Mouse (Mus musculus) adipocyte (in vitro differentiated cells): Measurements from ENCODE around the gene Rps6.

Source experiments
- DNase-seq: peaks from one replicate; pipeline ENCODE4 v3.0.0-alpha.2; 2016; ENCODE audit warnings: low spot score

Rps6 gene

GRCm38 (mm10) chr4:86857113-86858069 lies at the start of gene Rps6:
Gene Rps6 (minus strand): TSS chr4:86857412.
- DNase-seq, result peak; percentile 98

DNA sequence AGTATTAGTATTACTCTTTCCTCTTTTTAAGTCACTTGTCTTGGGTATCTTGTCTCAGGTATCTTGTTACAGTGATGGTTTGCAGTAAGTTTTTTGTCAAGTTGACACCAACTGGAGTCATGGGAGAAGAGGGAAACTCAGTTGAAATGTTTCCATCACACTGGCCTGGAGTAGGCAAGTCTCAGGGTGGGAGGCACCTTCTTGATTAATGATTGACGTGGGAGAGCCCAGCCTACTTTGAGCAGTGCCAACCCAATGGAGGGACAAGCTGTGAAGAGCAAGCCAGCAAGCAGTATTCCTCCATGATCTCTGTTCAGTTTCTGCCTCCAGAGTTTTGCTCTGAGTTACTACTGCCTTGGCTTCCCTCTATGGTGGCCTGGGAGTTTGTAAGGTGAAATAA lies 48.7 kb upstream of the Rps6 start:
- no peak for DNase-seq

- DNase-seq, result no peak
These were observed 47.8 kb upstream of the Rps6 start for GRCm38 (mm10) chr4:86904969-86905368.

- peak; percentile 42 for DNase-seq
These were observed 45.1 kb upstream of the Rps6 start for GRCm38 (mm10) chr4:86902351-86902750.

GRCm38 (mm10) chr4:86898791-86899474 lies 41.7 kb upstream of the Rps6 start:
- peak; percentile 40 for DNase-seq

DNA sequence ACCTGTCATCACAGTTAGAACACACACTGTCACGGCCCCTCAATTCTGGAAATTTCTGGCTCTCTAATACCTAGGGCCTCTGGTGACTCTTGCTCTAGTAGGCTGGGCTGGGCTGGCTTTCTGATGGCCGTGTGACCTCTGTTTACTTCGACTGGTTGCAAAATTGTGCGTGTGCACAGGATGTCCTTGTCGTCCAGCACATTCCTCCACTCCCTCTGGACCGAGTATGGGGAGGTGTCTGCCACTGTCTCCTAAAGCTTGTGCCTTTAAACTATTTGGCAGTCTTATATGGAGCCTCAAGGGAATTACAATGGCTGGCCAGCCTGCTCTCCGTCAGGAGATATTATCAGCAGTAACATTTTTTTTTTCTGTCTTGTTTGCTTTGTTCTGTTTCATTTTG lies 40.2 kb upstream of the Rps6 start:
- peak; percentile 80 for DNase-seq

DNA sequence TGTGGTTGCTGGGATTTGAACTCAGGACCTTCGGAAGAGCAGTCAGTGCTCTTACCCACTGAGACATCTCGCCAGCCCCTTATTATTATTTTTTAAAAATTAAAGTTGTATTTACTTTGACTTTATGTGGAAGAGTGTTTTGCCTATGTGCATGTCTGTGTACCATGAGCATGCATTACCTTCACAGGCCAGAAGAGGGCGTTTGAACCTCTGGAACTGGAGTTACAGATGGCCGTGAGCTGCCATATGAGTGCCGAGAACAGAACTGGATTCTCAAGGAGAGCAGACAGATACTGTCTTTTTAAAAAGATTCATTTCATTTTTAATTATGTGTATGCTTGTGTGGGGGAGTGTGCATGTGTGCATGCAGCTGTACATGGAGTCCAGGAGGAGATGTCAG lies 30.7 kb upstream of the Rps6 start:
- no peak for DNase-seq

DNA sequence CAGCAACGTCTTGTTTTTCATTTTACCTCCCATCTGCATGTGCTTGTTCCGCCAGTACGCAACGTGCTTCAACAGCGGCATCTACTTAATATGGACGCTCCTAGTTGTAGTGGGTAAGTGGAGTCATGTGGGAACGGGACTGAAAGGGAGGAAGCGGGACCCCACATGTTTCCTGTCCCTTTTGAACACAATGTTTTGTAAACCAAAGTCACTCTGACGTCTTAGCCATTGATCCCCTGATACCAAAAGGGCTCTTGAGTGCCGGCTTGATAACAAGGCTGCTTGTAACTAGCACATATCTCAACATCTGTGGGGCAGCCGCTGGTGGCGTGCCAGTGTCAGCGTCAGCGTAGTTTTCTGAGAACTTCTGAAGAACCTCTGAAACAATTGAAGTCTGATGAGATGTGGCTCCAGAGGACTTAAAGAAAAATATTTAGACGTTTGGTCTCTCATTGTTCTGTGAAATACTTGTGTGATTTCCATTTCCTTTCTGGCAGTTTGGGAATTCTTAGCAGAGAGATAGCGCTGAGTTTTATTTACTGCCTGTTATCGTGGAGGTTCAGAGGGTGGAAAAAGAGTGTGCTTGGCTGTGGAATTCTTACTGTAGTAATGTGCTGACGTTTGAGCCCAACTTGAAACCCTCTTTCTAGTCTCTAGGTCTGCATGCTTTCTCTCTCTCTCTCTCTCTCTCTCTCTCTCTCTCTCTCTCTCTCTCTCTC lies 29.1 kb upstream of the Rps6 start:
- no peak for DNase-seq

GRCm38 (mm10) chr4:86885790-86886159 lies 28.6 kb upstream of the Rps6 start:
- DNase-seq, result no peak

DNA sequence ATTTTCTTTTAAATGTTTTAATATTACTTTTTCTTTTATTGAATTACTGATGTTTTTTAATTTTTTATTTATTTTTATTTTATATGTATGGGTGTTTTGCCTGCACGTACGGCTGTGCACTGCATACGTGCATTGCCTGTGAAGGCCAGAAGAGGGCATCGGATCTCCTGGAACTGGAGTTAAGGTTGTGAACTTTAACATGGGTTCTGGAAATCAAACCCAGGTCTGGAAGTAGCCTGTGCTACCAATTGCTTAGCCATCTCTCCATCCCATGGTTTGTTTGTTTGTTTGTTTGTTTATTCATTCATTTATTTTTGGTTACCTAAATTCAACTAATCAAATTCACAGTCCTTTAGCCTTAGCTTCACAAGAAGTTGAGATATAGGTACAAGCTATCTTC lies 27.7 kb upstream of the Rps6 start:
- no peak for DNase-seq

DNA sequence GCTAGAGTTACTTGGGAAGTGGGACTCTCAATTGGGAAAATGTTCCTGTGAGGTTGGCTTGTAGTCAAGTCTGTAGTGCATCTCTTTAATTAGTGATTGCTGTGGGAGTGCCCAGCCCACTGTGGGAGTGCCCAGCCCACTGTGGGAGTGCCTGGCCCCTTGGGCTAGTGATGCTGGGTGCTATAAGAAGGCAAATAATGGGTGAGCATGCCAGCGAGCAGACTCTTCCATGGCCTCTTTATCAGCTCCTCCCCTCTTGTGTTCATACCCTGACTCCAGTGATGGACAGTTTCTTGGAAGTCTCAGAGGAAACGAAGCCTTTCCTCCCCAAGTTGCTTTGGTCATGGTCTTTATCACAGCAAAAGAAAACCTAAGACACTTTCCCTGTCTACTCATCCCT lies 25.2 kb upstream of the Rps6 start:
- DNase-seq, result no peak

- DNase-seq, result no peak
These were observed 24.0 kb upstream of the Rps6 start for GRCm38 (mm10) chr4:86881178-86881577.

DNA sequence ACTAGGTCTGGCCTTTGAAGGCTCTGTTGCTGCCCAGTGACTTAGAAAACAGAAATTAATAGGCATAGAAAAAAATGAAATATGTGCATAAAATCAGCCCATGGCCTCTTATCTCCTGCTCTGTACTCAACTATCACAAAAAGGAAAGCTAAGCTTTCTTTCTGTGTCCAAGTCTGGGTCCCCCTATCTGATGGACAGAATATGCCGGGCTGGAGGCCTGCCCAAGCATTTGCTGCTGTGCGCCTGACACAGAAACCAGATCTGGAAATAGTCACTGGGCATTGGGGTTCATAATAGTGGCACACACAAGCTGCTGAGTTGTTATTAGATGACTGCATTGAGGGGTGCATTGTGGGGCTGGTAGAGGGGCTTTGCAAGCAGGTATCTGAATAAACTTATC lies 22.3 kb upstream of the Rps6 start:
- no peak for DNase-seq

DNA sequence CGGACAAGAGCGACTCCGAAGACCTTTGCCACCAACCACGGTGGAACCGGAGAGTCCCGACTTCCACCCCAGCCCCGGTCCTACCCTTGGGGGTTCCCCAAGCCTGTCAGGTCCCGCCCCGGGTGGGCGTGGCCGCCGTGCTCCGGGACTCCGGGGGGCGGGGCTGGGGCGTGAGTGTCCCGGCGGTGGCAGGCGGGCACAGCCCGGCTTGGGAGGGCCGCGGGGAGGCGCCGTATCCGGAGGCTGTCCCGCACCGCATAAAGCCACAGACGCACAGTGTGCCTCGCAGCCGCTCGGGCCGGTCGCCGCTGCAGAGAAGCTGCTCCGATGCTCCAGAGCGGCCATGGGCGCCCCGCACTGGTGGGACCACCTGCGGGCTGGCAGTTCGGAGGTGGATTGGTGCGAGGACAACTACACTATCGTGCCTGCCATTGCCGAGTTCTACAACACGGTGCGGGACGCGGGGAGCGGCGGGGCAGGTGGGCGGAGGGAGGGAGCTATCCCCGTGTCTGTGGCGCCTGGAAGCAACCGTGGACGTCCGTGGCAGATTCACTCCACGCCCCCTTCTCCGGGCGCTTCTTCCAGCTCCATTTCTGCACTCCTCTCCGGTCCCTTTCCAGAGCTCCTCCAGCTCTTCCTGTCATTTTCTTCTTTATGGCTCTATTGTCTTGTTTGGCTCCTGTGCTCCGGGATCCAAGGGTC lies 17.1 kb upstream of the Rps6 start, which contains the start of gene Acer2:
Gene Acer2 (plus strand): TSS at position 251 of the 702 bp plus-strand sequence.
- DNase-seq, result no peak

GRCm38 (mm10) chr4:86873072-86873471 lies 15.9 kb upstream of the Rps6 start:
- DNase-seq, result no peak

GRCm38 (mm10) chr4:86871988-86872387 lies 14.8 kb upstream of the Rps6 start:
- DNase-seq, result no peak

GRCm38 (mm10) chr4:86864087-86864486 lies 6.9 kb upstream of the Rps6 start:
- no peak for DNase-seq

- no peak for DNase-seq
These were observed 843 bp upstream of the Rps6 start for GRCm38 (mm10) chr4:86858070-86858440.

- peak; percentile 26 for DNase-seq
These were observed 704 bp downstream of the Rps6 start for GRCm38 (mm10) chr4:86856304-86857112.

- peak; percentile 87 for DNase-seq
These were observed 4.2 kb downstream of the Rps6 start for GRCm38 (mm10) chr4:86852813-86853590.
